Mouse (Mus musculus): ENCODE data around the gene Amn.

Amn gene

DNA sequence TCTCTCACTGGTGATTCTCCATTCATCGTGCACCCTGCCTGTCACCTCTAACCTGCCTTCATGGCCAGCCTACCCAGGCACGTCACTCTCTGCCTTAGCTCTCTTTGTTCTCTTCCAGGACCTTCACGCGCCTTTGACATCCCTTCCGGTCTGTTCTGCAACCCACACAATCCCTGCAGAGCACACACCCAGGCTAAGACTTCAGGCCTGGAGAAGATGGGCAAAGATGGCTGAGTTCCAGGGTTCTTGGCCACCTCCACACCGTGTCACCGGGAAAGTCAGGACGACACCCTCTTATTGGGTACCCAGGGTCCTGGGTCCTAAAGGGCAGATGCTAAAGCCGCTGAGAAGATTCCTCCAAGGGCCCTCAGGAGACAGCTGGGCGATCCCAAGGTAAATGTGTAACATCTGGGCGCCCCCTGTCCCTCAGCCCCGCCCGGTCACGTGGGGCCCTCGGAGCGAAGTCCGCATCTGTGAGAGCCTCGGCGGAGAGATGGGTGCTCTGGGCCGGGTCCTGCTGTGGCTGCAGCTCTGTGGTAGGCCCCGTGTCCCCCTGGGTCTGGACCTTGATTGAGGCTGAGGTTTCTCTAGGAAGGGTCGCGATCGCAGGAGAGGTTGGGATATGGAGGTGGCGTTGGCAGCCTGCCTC is at the start of gene Amn:
Gene Amn, plus strand, starts transcription at position 467 of the 649 bp plus-strand sequence.
- DNase-seq: peak in 1 of 2 experiments; percentile 11

DNA sequence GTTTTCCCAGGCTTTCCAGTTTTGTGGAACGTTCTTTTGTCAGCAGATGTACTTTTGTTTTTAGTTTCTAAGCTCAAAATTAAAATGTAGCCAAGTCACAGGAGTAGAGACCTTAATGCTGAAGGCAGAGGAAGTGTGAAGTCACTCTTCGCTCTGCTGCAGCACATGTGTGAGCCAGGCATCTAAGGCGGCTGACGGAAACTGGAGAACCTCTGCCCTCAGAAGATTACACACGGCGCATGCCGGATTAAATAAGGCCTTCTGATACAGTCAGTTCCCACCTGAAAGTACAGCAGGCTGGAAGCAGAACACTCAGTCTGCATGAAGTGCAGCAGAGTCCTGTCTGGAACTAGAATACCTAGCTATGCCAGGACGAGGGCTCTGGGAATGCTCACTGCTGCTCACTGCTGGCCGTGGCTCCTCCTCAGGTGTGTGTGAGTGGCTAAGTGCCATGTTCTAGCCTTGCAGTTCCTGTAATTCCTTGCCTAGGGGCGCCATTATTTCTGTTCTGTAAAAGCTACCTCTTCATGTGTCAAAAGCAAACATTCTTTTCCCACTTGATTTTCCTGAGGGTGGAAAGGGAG is 45.6 kb upstream of the Amn start:
- DNase-seq: peak in 1 of 2 experiments; percentile 42

DNA sequence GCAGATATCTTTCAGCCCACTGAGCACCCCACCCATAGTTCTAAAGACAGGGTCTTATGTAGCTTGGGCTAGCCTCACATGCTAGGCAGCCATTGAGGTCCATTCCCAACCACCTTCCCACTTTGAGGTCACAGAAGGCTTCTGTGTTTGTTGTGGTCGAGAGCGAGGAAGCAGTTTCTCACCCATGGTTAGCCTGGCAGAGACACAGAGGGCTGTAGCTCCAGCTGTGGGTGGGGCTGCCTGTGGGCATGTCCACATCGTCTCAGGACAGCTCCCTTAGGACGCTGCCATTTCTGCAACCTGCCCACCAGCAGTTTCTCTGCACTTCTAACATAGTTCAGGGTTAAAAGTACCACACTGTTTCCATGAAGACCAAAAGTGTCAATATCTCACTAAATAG is 43.5 kb upstream of the Amn start:
- DNase-seq: no peak

DNA sequence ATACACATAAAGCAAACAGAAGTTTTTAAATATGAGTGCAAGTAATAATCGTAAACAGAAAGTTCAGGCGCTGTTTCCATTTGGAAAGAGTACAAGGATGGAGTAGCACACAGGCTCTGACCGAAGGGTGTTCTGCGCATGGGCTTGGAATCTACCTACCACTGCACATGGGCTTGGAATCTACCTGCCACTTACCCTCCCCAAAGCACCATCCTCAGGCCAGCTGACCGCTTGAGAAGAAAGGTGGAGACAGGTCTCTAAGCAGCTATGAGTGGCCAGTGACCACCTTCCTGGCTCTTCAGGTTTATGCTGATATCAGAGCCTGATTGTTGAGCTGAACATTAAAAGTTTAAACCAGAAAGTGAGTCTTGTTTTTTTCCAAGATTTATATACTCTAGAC is 42.4 kb upstream of the Amn start:
- DNase-seq: no peak

DNA sequence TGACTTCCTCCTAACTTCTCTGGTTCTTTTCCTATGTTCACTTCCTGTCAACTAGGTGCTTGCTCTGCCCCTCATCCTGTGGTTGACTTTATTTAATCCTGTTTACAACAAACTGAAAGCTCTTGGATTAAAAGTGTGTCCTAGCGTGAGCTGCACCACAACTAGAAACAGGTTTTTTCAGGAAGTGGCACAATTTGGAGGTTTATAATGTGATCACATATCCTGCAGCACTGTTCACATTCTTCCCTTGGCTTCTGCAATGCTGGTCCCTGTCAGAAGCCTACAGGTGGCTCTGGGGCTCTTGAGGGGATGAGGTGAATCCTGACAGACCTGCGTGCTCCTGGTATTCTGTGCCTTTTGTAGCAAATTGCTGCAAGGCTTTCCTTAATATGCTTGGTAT is 40.1 kb upstream of the Amn start:
- DNase-seq: no peak

DNA sequence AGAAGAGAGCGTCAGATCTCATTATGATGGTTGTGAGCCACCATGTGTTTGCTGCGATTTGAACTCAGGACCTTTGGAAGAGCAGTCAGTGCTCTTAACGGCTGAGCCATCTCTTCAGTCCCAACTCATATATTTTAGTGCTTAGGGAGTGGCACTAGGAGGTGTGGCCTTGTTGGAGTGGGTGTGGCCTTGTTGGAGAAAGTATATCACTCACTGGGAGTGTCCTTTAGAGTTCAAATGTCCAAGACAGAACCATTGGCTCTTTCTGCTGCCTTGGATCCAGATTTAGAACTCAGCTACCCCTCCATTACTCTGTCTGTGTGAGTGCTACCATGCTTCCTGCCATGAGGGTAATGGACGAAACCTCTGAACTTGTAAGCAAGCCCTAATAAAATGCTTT is 37.1 kb upstream of the Amn start:
- no peak for DNase-seq

DNA sequence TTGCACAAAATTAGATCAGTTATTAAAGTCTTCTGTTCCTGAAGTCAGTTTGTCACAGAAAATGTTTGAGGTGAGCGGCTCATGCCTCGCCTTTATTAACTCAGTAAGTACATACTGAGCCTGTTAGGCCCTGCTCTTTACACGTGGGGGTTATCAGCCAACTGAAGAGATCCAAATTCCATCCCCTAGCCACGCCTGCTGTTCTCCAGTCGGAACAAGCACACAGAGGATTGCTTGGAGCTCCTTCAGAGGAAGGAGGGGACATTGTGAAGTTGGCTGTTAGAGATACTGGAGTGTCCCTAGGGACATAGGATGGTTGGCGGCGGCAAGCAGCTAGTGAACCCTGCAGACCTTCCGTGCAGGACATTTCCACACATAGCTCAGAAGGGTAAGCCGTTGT is 36.5 kb upstream of the Amn start:
- DNase-seq: peak in 1 of 2 experiments; percentile 16

DNA sequence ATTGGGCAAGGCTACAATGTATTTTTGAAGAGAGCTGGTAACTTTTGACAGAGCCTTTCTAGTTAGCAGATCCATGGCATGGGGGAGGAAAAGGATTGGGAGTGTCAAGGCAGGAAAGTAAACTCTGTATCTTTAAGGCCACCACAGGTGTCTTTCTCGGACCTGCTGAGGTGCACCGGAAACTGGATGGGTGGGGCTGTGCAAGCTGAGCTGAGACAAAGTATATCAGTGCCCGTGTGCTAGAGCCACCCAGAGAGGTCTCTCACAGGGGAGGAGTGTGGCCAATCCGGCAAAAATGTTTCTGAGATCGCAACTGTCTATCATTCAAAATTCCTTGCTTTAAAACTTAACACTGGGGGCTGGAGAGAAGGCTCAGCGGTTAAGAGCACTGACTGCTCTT is 35.3 kb upstream of the Amn start:
- DNase-seq: no peak

DNA sequence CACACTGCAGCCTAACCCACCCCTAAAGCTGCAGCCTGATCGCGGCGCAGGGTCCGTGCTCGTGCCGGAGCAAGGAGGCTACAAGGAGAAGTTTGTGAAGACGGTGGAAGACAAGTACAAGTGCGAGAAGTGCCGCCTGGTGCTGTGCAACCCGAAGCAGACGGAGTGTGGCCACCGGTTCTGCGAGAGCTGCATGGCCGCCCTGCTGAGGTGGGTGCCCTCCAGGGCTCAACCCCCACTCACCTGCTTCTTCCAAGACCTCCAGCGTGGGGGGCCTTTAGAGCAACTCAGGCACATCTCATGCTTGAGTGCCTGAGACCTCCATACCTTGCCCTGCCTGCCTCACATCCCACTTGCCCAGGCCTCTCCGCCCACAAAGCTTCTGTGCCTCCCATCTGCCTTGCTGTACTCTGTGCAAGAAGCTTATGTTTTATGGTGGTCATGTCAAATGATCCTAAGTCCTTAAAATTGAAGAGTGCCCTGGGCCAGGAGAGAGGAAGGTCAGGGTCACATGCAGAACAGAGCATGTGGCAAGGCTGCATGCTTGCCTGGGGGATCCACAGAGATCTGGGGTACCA is 33.2 kb upstream of the Amn start:
- DNase-seq: no peak

DNA sequence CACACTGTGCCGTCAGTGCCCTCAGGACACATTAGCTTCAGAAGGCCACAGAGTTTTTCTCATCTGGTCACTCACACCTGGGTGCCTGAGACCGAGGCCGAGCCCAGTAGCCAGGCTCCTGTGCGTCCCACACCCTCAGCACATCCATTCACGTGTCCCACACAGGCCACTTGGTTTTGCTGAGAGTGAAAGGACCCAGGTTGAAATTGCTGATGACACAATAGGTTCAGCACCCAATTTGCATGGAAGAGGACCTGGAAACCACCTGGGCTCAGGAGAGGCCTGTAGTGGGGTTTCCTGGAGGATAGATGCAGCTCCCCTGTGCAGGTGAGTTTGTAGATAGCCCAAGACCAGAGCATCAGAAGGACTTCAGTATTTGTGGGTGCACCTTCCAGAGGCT is 32.5 kb upstream of the Amn start:
- DNase-seq: no peak

DNA sequence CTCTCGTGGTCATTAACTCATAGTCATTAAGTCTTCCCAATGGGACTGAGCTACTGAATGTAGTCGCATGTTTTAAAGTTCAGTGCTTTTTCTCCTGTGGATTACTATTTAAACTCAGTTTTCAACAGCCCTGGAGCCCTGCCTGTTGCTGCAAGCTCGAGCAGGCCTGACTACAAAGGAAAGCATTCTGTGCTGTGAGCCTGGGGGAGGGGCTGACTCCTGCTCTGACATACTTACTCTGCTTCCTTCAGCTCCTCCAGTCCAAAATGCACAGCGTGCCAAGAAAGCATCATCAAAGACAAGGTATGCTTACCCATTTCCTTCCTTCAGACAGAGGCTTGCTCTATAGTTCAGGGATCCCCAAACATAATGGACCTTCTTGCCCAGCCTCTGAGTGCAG is 32.1 kb upstream of the Amn start:
- DNase-seq: peak; percentile 56 to 62

DNA sequence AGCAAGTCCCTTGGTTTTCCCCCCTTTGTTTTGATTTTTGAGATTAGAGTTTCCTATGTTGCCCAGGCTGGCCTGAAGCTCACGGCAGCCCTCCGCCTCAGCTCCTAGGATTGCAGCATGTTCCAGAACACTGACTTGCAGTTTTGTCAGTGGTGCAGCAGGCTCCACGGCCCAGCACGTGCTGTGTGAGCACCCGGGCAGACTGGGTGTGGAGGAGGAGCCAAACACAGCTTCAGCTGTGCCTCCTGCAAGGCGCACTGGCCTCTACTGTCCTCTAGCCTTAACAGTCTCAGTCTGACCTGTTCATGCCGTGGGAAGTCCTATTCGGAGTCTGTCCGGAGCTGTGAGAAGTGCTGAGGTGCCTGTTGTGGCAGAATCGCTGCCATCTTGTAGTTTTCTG is 31.0 kb upstream of the Amn start:
- no peak for DNase-seq

DNA sequence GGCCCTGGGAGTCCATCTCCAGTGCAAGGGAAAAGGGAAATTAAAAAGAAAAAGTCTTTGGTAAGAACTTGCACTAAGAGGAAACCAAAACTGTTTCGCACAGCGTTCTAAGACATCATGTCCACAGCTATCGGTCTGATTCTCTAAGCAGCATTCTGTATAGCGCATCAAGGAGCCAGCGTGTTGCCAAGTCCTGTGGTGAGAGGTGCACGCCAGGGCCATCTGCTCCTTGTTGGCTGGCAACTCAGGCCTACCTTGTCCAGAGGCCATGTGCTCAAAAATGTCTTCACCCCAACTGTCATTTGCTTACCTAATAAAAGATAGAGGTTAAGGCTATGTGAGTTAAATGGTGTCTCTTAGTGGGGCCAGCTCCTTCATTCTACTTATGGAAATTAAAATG is 29.0 kb upstream of the Amn start:
- peak; percentile 97 for DNase-seq

DNA sequence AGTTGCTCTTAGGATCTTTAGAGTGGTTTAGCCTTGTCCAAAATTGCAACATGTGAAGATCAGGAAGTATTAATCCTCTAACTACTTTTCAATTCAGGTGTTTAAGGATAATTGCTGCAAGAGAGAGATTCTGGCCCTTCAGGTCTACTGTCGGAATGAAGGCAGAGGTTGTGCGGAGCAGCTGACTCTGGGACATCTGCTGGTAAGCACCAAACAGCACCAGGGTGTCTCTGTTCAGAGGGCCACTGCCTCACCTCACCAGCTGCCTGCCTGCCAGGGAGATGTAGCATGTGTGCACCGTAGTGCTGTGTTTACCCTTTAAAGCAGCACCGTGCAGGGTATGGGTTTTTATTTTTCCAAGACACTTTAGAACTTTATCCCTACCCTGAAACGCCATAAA is 28.5 kb upstream of the Amn start:
- peak in 1 of 2 experiments; percentile 36 for DNase-seq

DNA sequence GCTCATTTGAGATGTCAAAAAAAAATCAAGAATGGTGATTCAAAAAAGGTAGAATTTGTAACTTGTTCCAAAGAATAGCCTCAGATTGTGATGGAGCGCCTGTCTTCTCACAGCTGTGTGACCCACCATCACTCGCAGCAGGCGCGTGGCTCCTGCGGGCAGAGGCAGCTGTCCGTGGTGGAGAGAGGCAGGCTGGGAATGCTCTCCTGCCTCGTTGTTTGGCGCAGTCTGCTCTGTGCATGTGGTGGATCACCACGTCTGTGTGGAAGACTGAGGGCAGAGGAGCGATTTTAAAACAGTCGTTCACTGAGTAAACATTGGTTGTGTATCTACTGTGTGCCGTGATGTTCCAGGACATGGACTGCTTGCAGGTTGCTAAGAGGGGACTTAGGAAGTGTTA is 27.2 kb upstream of the Amn start:
- DNase-seq: no peak

DNA sequence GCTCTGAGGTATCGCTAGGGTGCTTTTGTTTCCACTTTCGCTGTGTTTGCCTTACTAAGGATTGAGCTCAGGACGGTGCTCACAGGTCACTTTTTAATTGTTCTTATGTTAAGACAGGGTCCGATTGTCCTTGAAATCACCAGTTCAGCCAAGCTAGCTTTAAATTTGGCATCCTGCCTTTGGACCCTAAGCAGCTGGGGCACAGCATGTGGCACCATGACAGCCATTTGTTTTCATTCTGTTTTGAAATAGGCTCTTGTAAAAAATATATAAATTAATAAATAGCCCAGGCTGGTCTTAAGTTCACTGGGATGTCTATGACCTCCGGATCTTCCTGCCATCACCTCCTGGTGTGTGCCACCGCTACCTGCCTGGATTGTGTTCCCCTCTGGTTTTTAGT is 25.8 kb upstream of the Amn start:
- DNase-seq: peak; percentile 55 to 62

DNA sequence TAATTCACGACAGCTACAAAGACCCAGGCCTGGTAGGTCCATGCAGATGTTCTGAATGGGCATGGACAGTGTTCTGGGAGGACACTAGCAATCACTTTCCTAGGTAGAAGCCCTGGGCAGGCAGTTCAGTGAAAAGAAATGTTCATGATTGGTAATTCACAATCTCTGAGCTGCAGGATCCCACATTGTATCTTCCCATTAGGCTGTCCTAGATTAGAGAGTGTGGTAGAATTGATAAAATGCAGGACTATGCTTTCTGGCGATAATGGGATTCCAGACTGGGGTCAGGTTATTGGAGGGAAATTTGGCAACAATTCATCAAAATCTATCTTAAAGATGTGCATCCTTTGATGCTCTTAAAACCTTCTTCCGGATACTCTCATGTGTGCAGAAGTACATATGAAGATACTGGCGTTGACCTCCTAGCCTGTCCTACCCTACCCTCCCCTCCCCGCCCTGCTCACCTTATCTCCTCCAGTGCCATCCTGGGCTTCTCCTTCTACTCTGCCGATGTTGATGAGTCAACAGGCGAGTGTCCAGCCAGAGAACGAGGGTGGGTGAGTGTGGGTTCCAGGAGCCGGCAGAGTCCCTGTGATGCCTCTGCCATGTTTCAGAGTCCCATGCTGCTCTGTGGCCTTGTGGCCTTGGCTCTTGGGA is 24.0 kb upstream of the Amn start:
- no peak for DNase-seq

DNA sequence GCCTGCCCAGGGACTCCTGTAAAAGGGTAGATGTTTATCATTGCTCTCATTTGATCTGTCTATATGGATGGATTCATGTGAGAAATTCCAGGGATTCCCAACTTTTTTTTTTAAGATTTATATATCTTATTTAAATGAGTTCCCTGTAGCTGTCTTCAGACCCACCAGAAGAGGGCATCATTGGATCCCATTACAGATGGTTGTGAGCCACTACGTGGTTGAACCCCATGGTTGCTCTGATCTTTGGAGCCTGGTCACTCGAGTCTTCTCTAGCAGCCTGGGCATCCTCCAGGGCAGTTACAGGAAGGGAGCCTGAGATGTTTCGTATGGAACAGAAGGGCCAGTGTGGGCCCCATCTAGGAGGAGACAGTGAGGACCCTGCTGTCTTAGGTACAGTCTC is 21.8 kb upstream of the Amn start:
- no peak for DNase-seq

DNA sequence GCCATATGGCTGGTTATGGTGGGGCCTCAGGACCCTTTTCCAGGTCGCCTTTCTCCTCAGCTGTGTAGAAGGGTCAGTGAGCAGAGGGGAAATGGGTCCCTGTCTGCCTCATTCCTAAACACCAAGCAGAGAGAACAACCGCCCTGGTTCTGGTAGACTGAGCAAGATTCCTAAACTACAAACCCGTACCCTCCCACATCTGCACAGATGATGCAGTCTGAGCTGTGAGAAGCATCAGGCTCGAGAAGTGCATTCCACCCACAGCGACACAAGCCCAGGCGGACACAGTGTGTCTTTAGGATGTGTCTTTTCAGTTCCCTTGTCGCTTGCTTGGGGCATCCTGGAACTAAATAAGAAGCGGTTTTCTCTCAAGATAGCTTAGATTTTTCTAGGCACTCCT is 20.8 kb upstream of the Amn start:
- DNase-seq: no peak

DNA sequence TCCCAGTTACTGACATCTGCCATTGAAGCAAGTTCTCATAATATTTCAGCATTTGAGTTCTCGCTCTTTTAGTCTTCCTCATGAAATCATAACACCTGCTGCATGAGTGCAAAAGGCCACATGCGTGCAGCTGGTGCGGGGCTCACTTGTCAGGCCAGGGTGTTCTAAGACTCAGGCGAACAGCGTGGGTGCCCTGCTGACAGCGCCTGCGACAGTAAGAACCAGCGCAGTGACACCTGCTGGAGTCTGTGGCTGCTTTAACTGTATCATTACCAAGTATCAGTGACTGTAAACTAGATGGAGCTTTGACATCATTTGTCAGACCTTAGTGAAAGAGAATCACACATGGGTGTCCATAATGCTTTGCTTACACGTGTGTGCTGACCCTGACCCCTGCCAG is 19.7 kb upstream of the Amn start:
- no peak for DNase-seq

DNA sequence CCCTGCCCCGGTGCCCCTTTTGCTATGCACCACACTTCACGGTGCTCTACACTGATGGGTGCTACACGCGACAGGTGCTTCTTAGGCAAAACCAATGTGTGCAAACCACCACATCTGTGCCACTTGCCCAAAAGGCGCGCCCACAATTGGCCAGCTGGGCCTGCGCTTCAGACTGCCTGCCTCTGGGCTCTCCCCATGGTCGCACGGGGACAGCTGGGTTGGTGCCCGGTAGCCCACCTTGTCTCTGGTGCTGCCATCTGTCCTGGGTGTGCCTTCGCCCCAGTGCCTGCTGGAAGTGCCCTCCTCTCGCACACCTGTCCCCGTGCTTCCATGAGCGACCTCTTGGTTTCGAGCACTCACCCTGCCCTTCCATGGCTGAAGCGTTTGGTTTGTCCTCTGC is 7.2 kb upstream of the Amn start:
- DNase-seq: peak in 1 of 2 experiments; percentile 27

DNA sequence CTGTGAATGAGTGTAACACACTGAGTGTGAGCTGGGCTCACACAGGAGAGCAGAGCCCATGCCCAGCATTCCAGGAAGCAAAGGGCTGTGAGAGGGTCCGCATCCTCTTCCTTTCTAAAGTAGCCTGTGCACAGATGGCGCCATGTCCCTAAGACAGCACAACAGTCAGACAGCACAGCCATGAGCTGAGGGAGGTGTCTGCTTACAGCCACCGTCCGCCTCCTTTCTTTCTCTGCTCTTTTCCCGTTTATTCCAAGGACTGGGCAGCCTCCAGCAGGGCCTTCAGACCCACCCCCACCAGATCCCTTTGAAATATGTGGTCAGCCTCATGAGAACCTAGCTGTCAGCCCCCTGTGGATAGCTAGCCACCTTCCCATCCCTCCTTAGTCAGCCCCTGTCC is 5.7 kb upstream of the Amn start:
- DNase-seq: no peak

DNA sequence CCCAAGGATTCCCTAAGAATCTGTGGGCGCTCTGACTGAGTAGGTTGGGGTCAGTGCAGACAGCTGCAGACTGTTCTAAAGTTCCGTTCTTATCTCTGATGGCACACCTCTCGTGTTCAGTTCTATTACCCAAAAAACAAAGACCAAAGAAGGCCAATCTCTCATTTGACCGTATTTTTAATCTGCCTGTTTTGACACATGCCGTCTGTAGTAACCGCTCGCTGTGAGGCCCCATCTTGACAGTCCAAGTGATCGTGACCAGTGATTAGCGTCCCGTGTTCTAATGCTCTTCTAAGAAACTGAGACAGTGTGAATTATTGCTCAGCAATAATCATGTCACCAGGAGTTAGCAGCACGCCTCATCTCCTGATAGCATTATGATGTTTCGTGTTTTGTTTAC is 4.3 kb upstream of the Amn start:
- no peak for DNase-seq

DNA sequence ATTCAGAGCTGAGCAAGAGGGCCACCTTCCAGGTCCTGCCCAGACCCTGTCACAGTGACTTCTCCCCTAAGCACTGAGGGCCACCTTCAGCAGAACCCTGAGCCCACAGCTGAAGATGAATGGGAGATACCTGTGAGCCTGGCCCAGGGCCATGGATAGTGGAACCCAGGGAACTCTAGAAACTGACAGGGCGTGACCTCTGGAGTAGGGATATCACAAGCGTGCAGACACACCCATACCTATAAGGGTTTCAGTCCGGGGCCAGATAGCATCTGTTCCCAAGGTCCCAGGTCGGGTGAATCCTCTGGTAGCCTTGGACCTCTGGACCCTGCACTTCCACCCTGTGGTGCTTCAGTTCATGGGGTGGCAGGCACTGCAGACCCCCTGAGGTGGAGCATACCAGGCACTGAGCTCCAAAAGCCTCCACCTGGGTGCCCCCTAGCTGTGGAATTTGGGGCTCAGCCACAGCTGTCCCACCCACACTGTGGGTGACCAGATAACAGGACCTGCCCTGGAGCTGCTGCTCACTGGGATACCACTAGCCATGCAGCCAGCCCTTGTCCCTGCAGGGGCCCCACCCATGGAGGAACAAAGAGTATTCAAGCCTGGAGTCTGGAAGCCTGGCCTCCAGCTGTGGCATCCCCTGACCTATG is 3.1 kb upstream of the Amn start:
- peak in 1 of 2 experiments; percentile 12 for DNase-seq

Measured in cerebellum, postnatal 10 days (tissue).